8 mouse cellular contexts compared by ENCODE assay signal in genomic region chr16:35022242-35023137, GRCm38 (mm10). TPM values are rescaled to one million over a fixed set of nuclear protein-coding genes. Genes with fewer than 3 reads are reported as not detected.
DNase-seq lines count a peak whose midpoint lies in the region; ATAC-seq and TF ChIP-seq lines count a peak whose summit lies in the region.

TSS of gene Hacd2 (plus strand) at chr16:35022428.

- peak within 1 kb of the TSS; percentile 93 for H3K9ac ChIP-seq in MEL (ENCODE audit: control insufficient read depth, low read depth, low read length, poor library complexity, severe bottlenecking)
- peak within 1 kb of the TSS; percentile 92 for H3K9ac ChIP-seq in lung, embryonic 16.5 days (ENCODE audit: low read length)

- peak within 1 kb of the TSS; percentile 81 for H3K4me2 ChIP-seq in lung, embryonic 16.5 days (ENCODE audit: low read depth, low read length)

- no peak for TF ChIP-seq RAD21 in MEL (IDR thresholded peaks at IDR 0.05; ENCODE audit: low read depth, low read length)

- peak within 1 kb of the TSS; percentile 23 for H3K27ac ChIP-seq in MEL (ENCODE audit: control insufficient read depth, low read depth, low read length)
- H3K27ac ChIP-seq in cerebellum, adult 2 months (ENCODE audit: insufficient read depth, low read length), result peak within 1 kb of the TSS; percentile 82
- H3K27ac ChIP-seq in lung, embryonic 16.5 days (ENCODE audit: low read length), result peak within 1 kb of the TSS; percentile 84

- peaks cover 9% of the 10 kb centered on the region for H3K79me2 ChIP-seq in MEL (ENCODE audit: control insufficient read depth, insufficient read depth, low read length, poor library complexity)

- peaks cover 0 to 9% of the 10 kb centered on the region in 2 experiments; a peak in 2 of 4 replicates for H3K36me3 ChIP-seq in MEL (ENCODE audit: control insufficient read depth in 1 of 2, insufficient read depth in 2 of 2, low read length in 2 of 2)
- H3K36me3 ChIP-seq in lung, embryonic 16.5 days (ENCODE audit: control insufficient read depth, insufficient read depth, low read length), result no peaks in the 10 kb centered on the region

- peak; percentile 95 for DNase-seq in MEL (ENCODE audit: low read depth, low spot score)
- DNase-seq in cerebellum, adult 2 months, result peak; percentile 95 to 97
- peak; percentile 93 for DNase-seq in forelimb bud, embryonic 11.5 days (ENCODE audit: low read depth, low spot score)
- peak; percentile 81 for DNase-seq in layer of hippocampus, adult 9-10 months (ENCODE audit: low spot score)
- DNase-seq in ovary, postnatal 10 days (ENCODE audit: low spot score), result peak; percentile 89
- DNase-seq in thymus, postnatal 10 days (ENCODE audit: low spot score in 2 of 2), result peak; percentile 87 to 91

- no peaks in the 10 kb centered on the region for H3K9me3 ChIP-seq in MEL (replicated peaks; ENCODE audit: insufficient read depth, low read length)
- no peaks in the 10 kb centered on the region for H3K9me3 ChIP-seq in lung, embryonic 16.5 days (ENCODE audit: control insufficient read depth, low read length)

- WGBS in cerebellum, adult 2 months, result under 1% methylated on average over 89 of the region's 97 CpGs
- WGBS in lung, embryonic 16.5 days, result under 1% methylated on average over 76 of the region's 97 CpGs

- TF ChIP-seq POLR2A in MEL (IDR thresholded peaks at IDR 0.05; ENCODE audit: control insufficient read depth in 1 of 2, insufficient read depth in 1 of 2, low read depth in 1 of 2, low read length in 2 of 2, poor library complexity in 1 of 2), result peak; percentile 64 to 83; a peak in 2 of 4 replicates
- TF ChIP-seq POLR2A in cerebellum, adult 2 months (IDR thresholded peaks at IDR 0.05; ENCODE audit: borderline replicate concordance, insufficient read depth, low read length), result peak; percentile 74

- no peaks in the 10 kb centered on the region for H3K27me3 ChIP-seq in MEL (ENCODE audit: control insufficient read depth in 1 of 2, insufficient read depth in 2 of 2, low read length in 2 of 2)
- H3K27me3 ChIP-seq in cerebellum, adult 2 months (ENCODE audit: control insufficient read depth, insufficient read depth, low read length), result no peaks in the 10 kb centered on the region; the same call in 1 of the 2 replicates
- H3K27me3 ChIP-seq in lung, embryonic 16.5 days (ENCODE audit: control insufficient read depth, insufficient read depth, low read depth, low read length), result peaks cover 12% of the 10 kb centered on the region

- peak within 1 kb of the TSS; percentile 75 to 90 for H3K4me3 ChIP-seq in MEL (ENCODE audit: control insufficient read depth in 1 of 2, insufficient read depth in 1 of 2, low read depth in 2 of 2, low read length in 2 of 2)
- H3K4me3 ChIP-seq in cerebellum, adult 2 months (replicated peaks; ENCODE audit: insufficient read depth, low read depth, low read length), result peak within 1 kb of the TSS; percentile 66
- peak within 1 kb of the TSS; percentile 95 for H3K4me3 ChIP-seq in lung, embryonic 16.5 days (ENCODE audit: low read length)

- peaks cover 0 to 2% of the 10 kb centered on the region in 2 experiments; a peak in 1 of 4 replicates for H3K4me1 ChIP-seq in MEL (ENCODE audit: control insufficient read depth in 1 of 2, insufficient read depth in 2 of 2, low read length in 2 of 2)
- no peaks in the 10 kb centered on the region for H3K4me1 ChIP-seq in cerebellum, adult 2 months (ENCODE audit: control insufficient read depth, insufficient read depth, low read length)
- H3K4me1 ChIP-seq in lung, embryonic 16.5 days (replicated peaks; ENCODE audit: control insufficient read depth, insufficient read depth, low read length), result peaks cover 2% of the 10 kb centered on the region; the same call in 1 of the 2 replicates

- TF ChIP-seq EP300 in MEL (IDR thresholded peaks at IDR 0.05; ENCODE audit: low read depth in 1 of 2, low read length in 2 of 2), result 0 out of 4 replicates have a peak, but pooled peaks of 1 of the 2 experiments have one; percentile 6

- peak; percentile 98 to 99 for ATAC-seq in hematopoietic stem cell, adult 5-6 weeks (replicated peaks in 1 of 2; ENCODE audit: insufficient read depth in 1 of 2, low FRiP score in 2 of 2, low TSS enrichment in 1 of 2, low read depth in 1 of 2, poor library complexity in 2 of 2, severe bottlenecking in 2 of 2)
- ATAC-seq in lung, embryonic 16.5 days (ENCODE audit: low read depth), result peak; percentile 100

- no peak for TF ChIP-seq CTCF in MEL (IDR thresholded peaks at IDR 0.05 in 2 of 3, conservative IDR thresholded peaks at IDR 0.05 in 1 of 3; ENCODE audit: control insufficient read depth in 1 of 3, insufficient read depth in 1 of 3, low read depth in 2 of 3, low read length in 3 of 3, poor library complexity in 1 of 3, severe bottlenecking in 1 of 3)
- TF ChIP-seq CTCF in cerebellum, adult 2 months (IDR thresholded peaks at IDR 0.05; ENCODE audit: borderline replicate concordance, insufficient read depth, low read depth, low read length), result no peak

TF ChIP-seq in MEL, 35 proteins besides CTCF, POLR2A, EP300 and RAD21:
- TF ChIP-seq UBTF (IDR thresholded peaks at IDR 0.05; ENCODE audit: borderline replicate concordance, insufficient read depth, low read depth, low read length) (0 out of 2 replicates have a peak, but pooled peaks have one; percentile 37), MYB (IDR thresholded peaks at IDR 0.05; ENCODE audit: low read depth, low read length) (no peak), NELFE (IDR thresholded peaks at IDR 0.05; ENCODE audit: low read depth, low read length) (peak; percentile 77), KAT2A (conservative IDR thresholded peaks at IDR 0.05; ENCODE audit: low read depth, low read length) (peak; percentile 80), HCFC1 (IDR thresholded peaks at IDR 0.05; ENCODE audit: low read depth, low read length) (peak; percentile 98), ZKSCAN1 (IDR thresholded peaks at IDR 0.05; ENCODE audit: low read depth, low read length) (no peak), MXI1 (IDR thresholded peaks at IDR 0.05; ENCODE audit: low read depth, low read length) (peak; percentile 58; the same call in 1 of the 2 replicates), RCOR1 (IDR thresholded peaks at IDR 0.05; ENCODE audit: low read depth, low read length) (peak; percentile 89), SMC3 (IDR thresholded peaks at IDR 0.05; ENCODE audit: low read depth, low read length) (no peak), CHD1 (IDR thresholded peaks at IDR 0.05; ENCODE audit: low read depth, low read length) (no peak), POLR2AphosphoS2 (IDR thresholded peaks at IDR 0.05; ENCODE audit: low read length) (peak; percentile 68; the same call in 1 of the 2 replicates), SIN3A (IDR thresholded peaks at IDR 0.05; ENCODE audit: low read length) (peak; percentile 72; the same call in 1 of the 2 replicates), USF1 (IDR thresholded peaks at IDR 0.05; ENCODE audit: low read depth, low read length) (0 out of 2 replicates have a peak, but pooled peaks have one; percentile 29), TCF12 (IDR thresholded peaks at IDR 0.05; ENCODE audit: low read depth, low read length) (peak; percentile 66; the same call in 1 of the 2 replicates), BHLHE40 (IDR thresholded peaks at IDR 0.05; ENCODE audit: borderline replicate concordance, low read depth, low read length) (no peak), ELF1 (IDR thresholded peaks at IDR 0.05; ENCODE audit: low read depth, low read length) (peak; percentile 81), MAX (IDR thresholded peaks at IDR 0.05; ENCODE audit: low read length) (peak; percentile 32; the same call in 1 of the 2 replicates), ZC3H11A (IDR thresholded peaks at IDR 0.05; ENCODE audit: low read depth, low read length) (no peak), NRF1 (IDR thresholded peaks at IDR 0.05; ENCODE audit: insufficient read depth, low read depth, low read length, poor library complexity, severe bottlenecking) (peak; percentile 62), GABPA (IDR thresholded peaks at IDR 0.05; ENCODE audit: low read depth, low read length) (no peak)

RNA-seq across cellular contexts. Expression of gene Hacd2, which starts in this region (rescaled TPM):
- 13.4 and 16.9 TPM in 2 replicates for total RNA-seq in MEL (2012; rRNA removed)
- polyA plus RNA-seq in MEL (2012; ENCODE audit: insufficient read depth in 1 of 2, insufficient read length in 2 of 2, low read depth in 1 of 2, low replicate concordance in 2 of 2, missing spikeins in 1 of 2), result 10 to 100 TPM in 1 of 2 experiments, not detected in 1; 40.3 TPM
- 33.1 and 37.8 TPM in 2 replicates for polyA plus RNA-seq in cerebellum, adult 2 months (2012; rRNA removed)
- total RNA-seq in hematopoietic stem cell, adult 5-6 weeks (2017), result 7.8 and 13.1 TPM in 2 replicates
- polyA plus RNA-seq in lung, embryonic 16.5 days (2015; fragmentation: Nextera tagmentation; extraction: Ambion mirVana), result 78.2 and 92.9 TPM in 2 replicates

Comparison
In these comparisons a context has a peak if more than half of its experiments do, and no peak if none do; other contexts are left out.
1. Peak in every context shown above with its lines: DNase-seq, ATAC-seq, H3K4me3 ChIP-seq and H3K27ac ChIP-seq.
2. H3K27ac ChIP-seq: peak in every context shown above with its lines; median percentile 84 in lung, embryonic 16.5 days; 82 in cerebellum, adult 2 months; 23 in MEL.